In the genomic region with DNA sequence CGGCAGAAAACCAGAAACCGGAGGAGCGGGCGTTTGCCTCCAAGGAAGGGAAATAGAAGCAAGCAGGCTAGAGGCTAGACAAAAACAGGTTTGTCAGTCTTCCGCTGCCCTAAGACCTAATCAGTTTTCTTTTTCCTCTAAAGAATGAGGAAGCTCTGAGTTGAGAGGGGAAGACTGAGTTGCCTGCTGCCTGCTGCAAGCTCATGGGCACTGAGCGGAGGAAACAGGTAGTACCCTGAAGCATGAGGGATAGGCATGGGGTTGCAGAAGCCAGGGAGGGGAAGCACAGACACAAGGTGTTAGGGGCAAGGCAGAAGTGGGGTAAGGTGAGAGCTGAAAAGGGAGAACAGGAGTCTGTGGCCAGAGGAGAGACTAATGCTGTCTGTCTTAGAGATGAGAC, we compare ENCODE assay signal across 22 mouse cellular contexts.
DNase-seq lines count a peak whose midpoint lies in the region; ATAC-seq and TF ChIP-seq lines count a peak whose summit lies in the region.
"Had no signal": no experiment of that assay in that cellular context is flagged by ENCODE, and none has a peak within 500 bp of the region (broad histone marks: within the 10 kb centered on the region; RNA-seq: fewer than 3 reads in every experiment).

No protein-coding gene starts in this region.

- TF ChIP-seq EP300 in lung, postnatal 0 days (IDR thresholded peaks at IDR 0.05): no peak

- TF ChIP-seq POLR2A in bone marrow macrophage, adult 2 months (IDR thresholded peaks at IDR 0.05; ENCODE audit: borderline replicate concordance, low read depth, low read length): no peak

- no peak overlapping the region for H3K4me3 ChIP-seq in bone marrow macrophage, adult 2 months (ENCODE audit: insufficient read depth, low read length)
- no peak overlapping the region for H3K4me3 ChIP-seq in lung, postnatal 0 days (ENCODE audit: low read depth, low read length)
- H3K4me3 ChIP-seq: embryonic facial prominence, embryonic 12.5 days; heart, embryonic 10.5 days; hindbrain, embryonic 10.5 days had no signal

- peak; percentile 7 to 8 for DNase-seq in urinary bladder, adult 18-20 months (ENCODE audit: low spot score in 2 of 2)
- DNase-seq in urinary bladder, postnatal 10 days (ENCODE audit: low spot score): no peak
- peak; percentile 42 for DNase-seq in splenic B cell, adult 2 months (ENCODE audit: low read depth, low spot score)
- DNase-seq in gastrocnemius, postnatal 10 days: no peak
- no peak for DNase-seq in right cerebral cortex, adult 18-20 months
- no peak for DNase-seq in lung, postnatal 0 days (ENCODE audit: low spot score)
- DNase-seq: adrenal gland, adult 8-10 months; adrenal gland, postnatal 36 days; cerebellum, adult 11 months; cerebellum, adult 8-10 months; cerebellum, postnatal 14 days; forebrain, postnatal 0 days; gastrocnemius, postnatal 25 days; heart, adult 11 months; heart, postnatal 10 days had no signal

- H3K9ac ChIP-seq in lung, postnatal 0 days (replicated peaks; ENCODE audit: low read depth): no peak overlapping the region
- H3K9ac ChIP-seq: embryonic facial prominence, embryonic 12.5 days; forebrain, postnatal 0 days; hindbrain, embryonic 14.5 days had no signal

- H3K4me2 ChIP-seq in lung, postnatal 0 days (replicated peaks; ENCODE audit: low read depth, low read length): no peak overlapping the region
- H3K4me2 ChIP-seq: embryonic facial prominence, embryonic 12.5 days; hindbrain, embryonic 14.5 days had no signal

- TF ChIP-seq CTCF in bone marrow macrophage, adult 2 months (IDR thresholded peaks at IDR 0.05; ENCODE audit: low read depth, low read length): no peak
- no peak for TF ChIP-seq CTCF in lung, postnatal 0 days (IDR thresholded peaks at IDR 0.05)

- H3K36me3 ChIP-seq in splenic B cell, adult 2 months (ENCODE audit: control insufficient read depth, insufficient read depth, low read length, poor library complexity, severe bottlenecking): no peaks in the 10 kb centered on the region
- no peaks in the 10 kb centered on the region for H3K36me3 ChIP-seq in lung, postnatal 0 days (ENCODE audit: insufficient read depth, low read length)
- H3K36me3 ChIP-seq: embryonic facial prominence, embryonic 12.5 days; heart, embryonic 10.5 days; hindbrain, embryonic 10.5 days had no signal

- H3K9me3 ChIP-seq in lung, postnatal 0 days (ENCODE audit: low read length): no peaks in the 10 kb centered on the region
- H3K9me3 ChIP-seq: embryonic facial prominence, embryonic 12.5 days; heart, embryonic 10.5 days; hindbrain, embryonic 10.5 days had no signal

- 81% methylated on average over 6 of the region's 6 CpGs for WGBS in lung, postnatal 0 days

- peaks cover 9% of the 10 kb centered on the region for H3K4me1 ChIP-seq in bone marrow macrophage, adult 2 months (ENCODE audit: control insufficient read depth, insufficient read depth, low read length)
- H3K4me1 ChIP-seq in lung, postnatal 0 days (ENCODE audit: insufficient read depth, low read depth, low read length): no peaks in the 10 kb centered on the region
- H3K4me1 ChIP-seq: embryonic facial prominence, embryonic 12.5 days; hindbrain, embryonic 10.5 days had no signal

- peak overlapping the region; percentile 57 for H3K27ac ChIP-seq in bone marrow macrophage, adult 2 months (ENCODE audit: insufficient read depth, low read depth, low read length)
- H3K27ac ChIP-seq in lung, postnatal 0 days (ENCODE audit: low read length): no peak overlapping the region
- H3K27ac ChIP-seq: embryonic facial prominence, embryonic 12.5 days; heart, embryonic 10.5 days; hindbrain, embryonic 10.5 days; hindbrain, embryonic 14.5 days had no signal

- peak; percentile 96 for ATAC-seq in megakaryocyte, adult 5-6 weeks (ENCODE audit: poor library complexity, severe bottlenecking)
- no peak for ATAC-seq in lung, postnatal 0 days
- ATAC-seq: forebrain, postnatal 0 days had no signal

- H3K27me3 ChIP-seq in splenic B cell, adult 2 months (ENCODE audit: control insufficient read depth, insufficient read depth, low read length, poor library complexity, severe bottlenecking): no peaks in the 10 kb centered on the region
- H3K27me3 ChIP-seq in lung, postnatal 0 days (replicated peaks; ENCODE audit: insufficient read depth, low read length): no peaks in the 10 kb centered on the region
- H3K27me3 ChIP-seq: CH12.LX had no signal

Comparison
In these comparisons a context has a peak if more than half of its experiments do, and no peak if none do; other contexts are left out.
1. DNase-seq: peak in urinary bladder, adult 18-20 months (2 of 2) and splenic B cell, adult 2 months (single experiment); none in urinary bladder, postnatal 10 days (single experiment), gastrocnemius, postnatal 10 days (single experiment), right cerebral cortex, adult 18-20 months (single experiment) and lung, postnatal 0 days (single experiment).